Mouse (Mus musculus): Measurements from ENCODE around the gene Gja5.

Gja5 gene

GRCm38 (mm10) chr3:96904393-96904792 lies at the start of gene Gja5:
Gene Gja5, plus strand, starts transcription at chr3:96904693.
- DNase-seq (ENCODE audit: low read depth in 1 of 2, low spot score in 2 of 2), result no peak

GRCm38 (mm10) chr3:96855833-96856232 lies 48.7 kb upstream of the Gja5 start:
- no peak for DNase-seq (ENCODE audit: low read depth in 1 of 2, low spot score in 2 of 2)

- no peak for DNase-seq (ENCODE audit: low read depth in 1 of 2, low spot score in 2 of 2)
These were observed 44.0 kb upstream of the Gja5 start for GRCm38 (mm10) chr3:96860498-96860897.

- DNase-seq (ENCODE audit: low read depth in 1 of 2, low spot score in 2 of 2), result no peak
These were observed 36.6 kb upstream of the Gja5 start for GRCm38 (mm10) chr3:96867863-96868262.

GRCm38 (mm10) chr3:96868566-96868965 lies 35.9 kb upstream of the Gja5 start:
- no peak for DNase-seq (ENCODE audit: low read depth in 1 of 2, low spot score in 2 of 2)

GRCm38 (mm10) chr3:96869091-96869490 lies 35.4 kb upstream of the Gja5 start:
- no peak for DNase-seq (ENCODE audit: low read depth in 1 of 2, low spot score in 2 of 2)

GRCm38 (mm10) chr3:96870270-96870669 lies 34.2 kb upstream of the Gja5 start:
- DNase-seq (ENCODE audit: low read depth in 1 of 2, low spot score in 2 of 2), result no peak

- DNase-seq (ENCODE audit: low read depth in 1 of 2, low spot score in 2 of 2), result no peak
These were observed 33.4 kb upstream of the Gja5 start for GRCm38 (mm10) chr3:96871070-96871469.

GRCm38 (mm10) chr3:96872501-96872900 lies 32.0 kb upstream of the Gja5 start:
- DNase-seq (ENCODE audit: low read depth in 1 of 2, low spot score in 2 of 2), result no peak

- DNase-seq (ENCODE audit: low read depth in 1 of 2, low spot score in 2 of 2), result no peak
These were observed 29.5 kb upstream of the Gja5 start for GRCm38 (mm10) chr3:96874808-96875571.

- DNase-seq (ENCODE audit: low read depth in 1 of 2, low spot score in 2 of 2), result no peak
These were observed 25.0 kb upstream of the Gja5 start for GRCm38 (mm10) chr3:96879536-96879935.

- DNase-seq (ENCODE audit: low read depth in 1 of 2, low spot score in 2 of 2), result no peak
These were observed 24.1 kb upstream of the Gja5 start for GRCm38 (mm10) chr3:96880385-96880784.

GRCm38 (mm10) chr3:96881557-96881956 lies 22.9 kb upstream of the Gja5 start:
- no peak for DNase-seq (ENCODE audit: low read depth in 1 of 2, low spot score in 2 of 2)

- DNase-seq (ENCODE audit: low read depth in 1 of 2, low spot score in 2 of 2), result no peak
These were observed 22.2 kb upstream of the Gja5 start for GRCm38 (mm10) chr3:96882061-96882849.

GRCm38 (mm10) chr3:96883690-96884089 lies 20.8 kb upstream of the Gja5 start:
- DNase-seq (ENCODE audit: low read depth in 1 of 2, low spot score in 2 of 2), result no peak

GRCm38 (mm10) chr3:96902336-96902999 lies 2.0 kb upstream of the Gja5 start:
- no peak for DNase-seq (ENCODE audit: low read depth in 1 of 2, low spot score in 2 of 2)

GRCm38 (mm10) chr3:96904851-96905541 lies 503 bp downstream of the Gja5 start, which contains the start of gene Gpr89:
Gene Gpr89, minus strand, starts transcription at chr3:96905346.
- peak; percentile 79 to 85 for DNase-seq (ENCODE audit: low read depth in 1 of 2, low spot score in 2 of 2)

GRCm38 (mm10) chr3:96905592-96905991 lies 1.1 kb downstream of the Gja5 start:
- no peak for DNase-seq (ENCODE audit: low read depth in 1 of 2, low spot score in 2 of 2)

- DNase-seq (ENCODE audit: low read depth in 1 of 2, low spot score in 2 of 2), result no peak
These were observed 16.5 kb downstream of the Gja5 start for GRCm38 (mm10) chr3:96920991-96921390.

- DNase-seq (ENCODE audit: low read depth in 1 of 2, low spot score in 2 of 2), result no peak
These were observed 20.1 kb downstream of the Gja5 start for GRCm38 (mm10) chr3:96924631-96925030.

- no peak for DNase-seq (ENCODE audit: low read depth in 1 of 2, low spot score in 2 of 2)
These were observed 21.4 kb downstream of the Gja5 start, which contains the start of gene Gja8 for GRCm38 (mm10) chr3:96925920-96926319. Gene Gja8, minus strand, starts transcription at chr3:96926020.
